Mouse (Mus musculus) forebrain, embryonic 13.5 days (tissue): ENCODE data around the gene Rfx2. TPM values are rescaled to one million over a fixed set of nuclear protein-coding genes. Genes with fewer than 3 reads are reported as not detected.

Experiments
- ATAC-seq: fragments of 200-750 bp; cut with Nextera tagmentation; 2 replicates; pipeline ENCODE4 v1.8.0; 2017
- H3K27ac ChIP-seq: fragments of 300-500 bp; sonication (generic); 2 replicates; pipeline ENCODE4 v1.5.1; 2015; ENCODE audit warnings: inconsistent platforms, mild to moderate bottlenecking, moderate library complexity
- H3K27me3 ChIP-seq: fragments of 300-500 bp; sonication (generic); 2 replicates; pipeline ENCODE4 v1.6.1; 2015; ENCODE audit warnings: mild to moderate bottlenecking, inconsistent platforms
- H3K36me3 ChIP-seq: fragments of 300-500 bp; sonication (generic); 2 replicates; pipeline ENCODE4 v1.6.1; 2015; ENCODE audit warnings: mild to moderate bottlenecking, inconsistent platforms; ENCODE audit not compliant: poor library complexity, severe bottlenecking
- H3K4me1 ChIP-seq: fragments of 300-500 bp; sonication (generic); 2 replicates; pipeline ENCODE4 v1.6.1; 2015; ENCODE audit warnings: inconsistent platforms
- H3K4me2 ChIP-seq: fragments of 300-500 bp; sonication (generic); 2 replicates; pipeline ENCODE4 v1.6.1; 2015; ENCODE audit warnings: inconsistent platforms, mild to moderate bottlenecking, moderate library complexity
- H3K4me3 ChIP-seq: fragments of 300-500 bp; sonication (generic); 2 replicates; pipeline ENCODE4 v1.5.1; 2015; ENCODE audit warnings: mild to moderate bottlenecking, inconsistent platforms
- H3K9ac ChIP-seq: fragments of 300-500 bp; sonication (generic); 2 replicates; pipeline ENCODE4 v1.6.1; 2015; ENCODE audit warnings: mild to moderate bottlenecking, inconsistent platforms
- H3K9me3 ChIP-seq: fragments of 300-500 bp; sonication (generic); replicated peaks from 2 replicates; pipeline ENCODE4 v1.6.1; 2016; ENCODE audit warnings: inconsistent platforms
- WGBS: fragments of 180-500 bp; shearing (Covaris S2); methylation state at CpG from one replicate; pipeline ENCODE4 v1.1.7; 2015; 5-methylcytosine and 5-hydroxymethylcytosine counted together
- polyA plus RNA-seq: library from polyadenylated mRNA; unstranded; fragments of >200 nt; fragmentation: Nextera tagmentation; extraction: Ambion mirVana; gene quantifications from 2 replicates; pipeline ENCODE4 v1.2.1, GENCODE M21; 2015

Gene Rfx2
- polyA plus RNA-seq, 1 experiment from 2014 or later = 5.8 TPM

DNA sequence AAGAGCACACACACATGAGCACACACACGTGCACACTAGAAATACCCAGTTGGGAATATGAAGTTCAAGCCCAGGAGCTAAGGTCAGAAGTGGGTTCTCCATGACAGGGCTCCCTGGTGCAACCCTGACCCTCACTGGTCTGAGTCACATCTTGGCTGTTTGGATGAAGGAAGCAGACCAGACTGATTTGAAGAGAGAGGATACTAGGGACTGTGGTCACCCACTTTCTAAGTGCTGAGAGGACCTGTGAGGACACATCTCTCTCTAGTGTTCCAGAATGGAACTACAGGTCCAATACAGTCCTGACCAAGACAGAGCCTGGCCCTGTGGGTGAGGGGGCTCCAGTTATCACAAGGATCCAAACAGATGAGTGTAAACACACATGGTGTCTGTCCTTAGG is 25.0 kb downstream of the Rfx2 start:
- peaks cover 4% of the 10 kb centered on the region; the same call in 1 of the 2 replicates for H3K36me3 ChIP-seq
- no peak overlapping the region for H3K9ac ChIP-seq
- 95% methylated on average over 1 of the region's 1 CpGs for WGBS
- no peak overlapping the region for H3K27ac ChIP-seq
- no peak for ATAC-seq
- no peak overlapping the region for H3K4me3 ChIP-seq
- H3K27me3 ChIP-seq = no peaks in the 10 kb centered on the region
- H3K4me2 ChIP-seq = no peak overlapping the region
- peaks cover 21% of the 10 kb centered on the region for H3K4me1 ChIP-seq
- H3K9me3 ChIP-seq = no peaks in the 10 kb centered on the region

DNA sequence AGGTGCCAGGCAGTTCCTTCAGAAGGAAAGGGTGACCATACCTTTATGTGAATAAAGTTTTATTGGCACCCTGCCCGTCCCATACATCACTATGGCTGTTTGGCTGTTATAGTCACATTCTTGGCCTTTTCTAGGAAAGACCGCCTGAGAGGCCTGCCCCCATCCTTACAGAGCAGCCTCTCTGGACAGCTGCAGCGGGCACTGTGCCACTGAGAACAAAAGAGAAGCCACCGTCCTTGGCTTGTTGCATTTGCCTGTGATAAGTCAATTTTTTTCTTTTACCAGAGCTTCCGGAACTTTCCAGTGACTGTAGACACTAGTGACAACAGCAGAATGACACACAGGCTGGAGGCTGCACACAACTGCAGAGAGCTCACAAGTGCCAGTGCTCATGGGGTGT is 25.9 kb downstream of the Rfx2 start:
- Histone ChIP-seq H3K4me1 (peaks cover 12% of the 10 kb centered on the region), H3K9me3 (no peaks in the 10 kb centered on the region), H3K36me3 (peaks cover 4% of the 10 kb centered on the region; the same call in 1 of the 2 replicates), H3K4me2 (no peak overlapping the region), H3K9ac (no peak overlapping the region), H3K4me3 (no peak overlapping the region), H3K27ac (no peak overlapping the region), H3K27me3 (no peaks in the 10 kb centered on the region)
- 77% methylated on average over 5 of the region's 5 CpGs for WGBS
- no peak for ATAC-seq

DNA sequence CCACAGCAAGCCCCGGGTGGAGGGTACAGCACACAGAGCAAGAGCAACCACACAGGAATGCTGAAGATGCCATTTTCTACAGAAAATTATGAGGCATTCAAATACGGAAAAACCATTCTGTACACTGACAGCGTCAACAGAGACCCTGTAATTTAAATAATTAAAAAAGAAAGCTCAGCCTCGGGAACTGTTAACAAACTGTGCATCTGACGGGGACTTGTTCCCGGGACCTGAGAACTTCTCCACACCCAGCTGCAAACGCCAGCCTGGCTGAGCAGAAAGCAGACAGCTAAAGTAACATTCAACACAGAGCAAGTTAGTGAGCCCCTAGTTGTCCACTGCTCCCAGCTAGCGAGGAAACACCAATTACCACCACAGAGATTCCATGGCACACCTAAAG is 28.7 kb downstream of the Rfx2 start:
- Histone ChIP-seq H3K27me3 (no peaks in the 10 kb centered on the region), H3K9ac (no peak overlapping the region), H3K4me1 (no peaks in the 10 kb centered on the region), H3K9me3 (no peaks in the 10 kb centered on the region), H3K36me3 (peaks cover 4% of the 10 kb centered on the region; the same call in 1 of the 2 replicates), H3K27ac (no peak overlapping the region), H3K4me3 (no peak overlapping the region), H3K4me2 (no peak overlapping the region)
- no peak for ATAC-seq
- 75% methylated on average over 8 of the region's 8 CpGs for WGBS

DNA sequence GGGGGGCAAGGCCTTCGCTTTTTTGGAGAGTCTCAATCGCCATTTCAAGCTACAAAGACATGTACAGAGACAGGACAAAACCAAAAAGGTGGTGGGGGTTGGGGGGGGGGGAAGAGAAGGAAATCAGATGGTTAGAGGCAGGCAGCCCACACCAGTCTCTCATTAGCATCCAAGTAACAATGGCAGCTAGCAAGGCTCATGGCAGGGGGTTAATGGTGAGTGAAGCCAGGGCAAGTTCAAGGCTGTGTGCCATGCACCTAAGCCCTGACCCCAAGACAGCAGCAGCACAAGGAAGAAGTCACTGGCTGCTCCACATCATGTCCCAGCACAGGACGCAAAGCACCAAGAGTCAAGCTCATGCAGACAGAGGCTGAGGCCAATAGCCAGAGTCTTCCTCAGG is 31.5 kb downstream of the Rfx2 start:
- H3K4me1 ChIP-seq = no peaks in the 10 kb centered on the region
- no peak for ATAC-seq
- H3K4me2 ChIP-seq = no peak overlapping the region
- no peak overlapping the region for H3K4me3 ChIP-seq
- no peak overlapping the region for H3K9ac ChIP-seq
- no peaks in the 10 kb centered on the region for H3K9me3 ChIP-seq
- H3K27ac ChIP-seq = no peak overlapping the region
- WGBS = 59% methylated on average over 3 of the region's 3 CpGs
- H3K36me3 ChIP-seq = peaks cover 4% of the 10 kb centered on the region; the same call in 1 of the 2 replicates
- H3K27me3 ChIP-seq = no peaks in the 10 kb centered on the region

DNA sequence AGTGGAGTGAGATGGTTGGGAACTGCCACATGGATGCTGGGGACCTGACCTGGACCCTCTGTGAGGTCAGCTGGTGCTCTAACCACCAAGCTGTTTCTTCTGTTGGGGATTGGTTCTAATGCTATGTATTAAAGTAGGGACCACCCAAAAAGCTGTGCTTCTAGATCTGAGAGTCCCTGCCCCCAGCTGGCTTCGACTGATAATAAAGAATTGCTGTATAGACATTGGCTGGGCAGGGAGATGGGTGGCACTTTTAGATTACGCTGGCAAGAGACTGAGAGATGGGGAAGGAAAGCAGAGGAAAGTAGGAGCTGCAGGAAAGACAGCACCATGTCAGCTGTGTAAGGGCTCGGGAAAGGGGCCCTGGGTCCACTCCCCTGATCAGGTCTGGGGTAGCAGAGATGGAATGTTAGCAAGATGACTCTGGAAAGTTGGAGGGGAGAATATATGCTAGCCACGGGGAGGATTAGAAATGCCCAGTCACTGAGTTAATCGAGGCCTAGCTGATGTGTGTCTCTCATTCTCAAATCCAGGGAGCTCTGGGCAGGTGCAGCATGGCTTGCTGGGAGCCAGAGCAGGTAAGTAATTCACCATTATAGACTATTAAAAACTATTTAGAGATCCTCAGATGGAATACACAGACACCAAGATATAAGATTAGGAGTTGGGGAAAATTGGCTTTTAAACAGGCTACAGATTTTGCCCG is 37.0 kb downstream of the Rfx2 start:
- H3K4me1 ChIP-seq = no peaks in the 10 kb centered on the region
- H3K9ac ChIP-seq = no peak overlapping the region
- no peaks in the 10 kb centered on the region for H3K27me3 ChIP-seq
- no peak overlapping the region for H3K27ac ChIP-seq
- ATAC-seq = no peak
- H3K9me3 ChIP-seq = no peaks in the 10 kb centered on the region
- H3K4me3 ChIP-seq = no peak overlapping the region
- H3K36me3 ChIP-seq = peaks cover 10% of the 10 kb centered on the region; the same call in 1 of the 2 replicates
- 66% methylated on average over 6 of the region's 6 CpGs for WGBS
- no peak overlapping the region for H3K4me2 ChIP-seq

DNA sequence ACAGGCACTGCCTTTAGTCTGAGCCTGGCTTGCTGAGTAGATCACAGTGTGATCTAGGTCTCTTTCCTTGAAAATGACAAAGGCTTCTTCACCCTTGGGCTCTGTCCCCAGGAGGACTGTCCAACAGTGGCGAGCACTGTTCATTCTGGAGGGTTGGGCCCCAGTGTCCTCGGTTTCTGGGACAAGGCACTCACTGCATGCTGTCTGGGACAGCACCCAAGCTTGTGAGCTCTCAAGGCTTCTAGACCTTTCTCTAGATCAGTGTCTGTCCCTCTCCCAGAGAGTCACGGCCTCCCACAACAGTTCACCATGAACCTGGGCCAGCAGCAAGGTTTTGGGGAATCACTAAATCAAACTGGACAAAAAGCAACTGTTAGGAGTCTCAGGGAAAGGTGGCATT is 38.2 kb downstream of the Rfx2 start:
- WGBS = 83% methylated on average over 3 of the region's 3 CpGs

DNA sequence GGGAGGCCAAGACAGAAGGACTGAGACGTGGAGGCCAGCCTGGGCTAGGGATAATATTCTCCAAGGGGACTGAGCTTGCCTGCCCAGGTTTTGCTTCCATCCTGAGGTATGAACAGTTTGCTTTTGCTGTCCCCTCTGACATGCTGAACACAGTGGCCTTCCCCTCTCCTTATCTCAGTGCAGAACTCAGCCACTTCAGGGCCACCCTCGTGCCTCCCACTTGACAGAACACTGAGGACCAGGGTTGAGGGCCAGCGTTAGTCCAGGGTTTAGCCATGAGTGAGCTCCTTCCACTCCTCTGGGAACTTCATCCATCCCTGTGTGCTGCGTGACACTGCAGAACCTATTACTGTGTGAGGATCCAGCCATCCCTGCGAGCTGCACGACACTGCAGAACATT is 41.5 kb downstream of the Rfx2 start:
- H3K36me3 ChIP-seq = peaks cover 21% of the 10 kb centered on the region
- H3K4me3 ChIP-seq = no peak overlapping the region
- H3K9ac ChIP-seq = no peak overlapping the region
- WGBS = 84% methylated on average over 6 of the region's 6 CpGs
- no peaks in the 10 kb centered on the region for H3K9me3 ChIP-seq
- H3K4me1 ChIP-seq = no peaks in the 10 kb centered on the region
- H3K4me2 ChIP-seq = no peak overlapping the region
- ATAC-seq = no peak
- H3K27me3 ChIP-seq = no peaks in the 10 kb centered on the region
- no peak overlapping the region for H3K27ac ChIP-seq

More for the DNA sequence above, 38.2 kb downstream of the Rfx2 start:
- peaks cover 10% of the 10 kb centered on the region; the same call in 1 of the 2 replicates for H3K36me3 ChIP-seq
- no peak overlapping the region for H3K4me2 ChIP-seq
- no peak overlapping the region for H3K4me3 ChIP-seq
- H3K27me3 ChIP-seq = no peaks in the 10 kb centered on the region
- H3K4me1 ChIP-seq = no peaks in the 10 kb centered on the region
- no peaks in the 10 kb centered on the region for H3K9me3 ChIP-seq
- H3K27ac ChIP-seq = no peak overlapping the region
- H3K9ac ChIP-seq = no peak overlapping the region
- no peak for ATAC-seq

DNA sequence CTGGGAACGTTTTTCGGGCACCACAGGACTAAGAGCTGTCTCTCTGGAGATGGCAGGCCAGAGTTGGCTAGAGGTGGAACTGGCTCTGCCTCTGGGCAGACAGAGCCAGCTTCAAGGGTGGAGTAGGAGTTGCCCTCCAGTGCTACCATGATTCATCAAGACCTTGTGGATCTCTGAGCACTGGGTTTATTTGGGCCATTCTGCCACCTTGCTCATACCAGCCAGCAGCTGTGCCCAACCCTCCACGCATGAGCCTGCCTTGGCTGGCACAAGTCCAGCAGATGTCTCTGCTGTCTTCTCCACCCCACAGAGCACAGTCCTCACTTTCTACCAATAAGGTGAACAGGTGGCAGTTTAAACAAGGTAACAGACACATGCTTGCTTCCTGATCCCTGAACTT is 41.9 kb downstream of the Rfx2 start:
- WGBS = 87% methylated on average over 3 of the region's 3 CpGs
- no peak overlapping the region for H3K27ac ChIP-seq
- peaks cover 25% of the 10 kb centered on the region for H3K36me3 ChIP-seq
- no peak overlapping the region for H3K4me3 ChIP-seq
- H3K9ac ChIP-seq = no peak overlapping the region
- no peak overlapping the region for H3K4me2 ChIP-seq
- ATAC-seq = no peak
- H3K27me3 ChIP-seq = no peaks in the 10 kb centered on the region
- H3K4me1 ChIP-seq = no peaks in the 10 kb centered on the region
- H3K9me3 ChIP-seq = no peaks in the 10 kb centered on the region

DNA sequence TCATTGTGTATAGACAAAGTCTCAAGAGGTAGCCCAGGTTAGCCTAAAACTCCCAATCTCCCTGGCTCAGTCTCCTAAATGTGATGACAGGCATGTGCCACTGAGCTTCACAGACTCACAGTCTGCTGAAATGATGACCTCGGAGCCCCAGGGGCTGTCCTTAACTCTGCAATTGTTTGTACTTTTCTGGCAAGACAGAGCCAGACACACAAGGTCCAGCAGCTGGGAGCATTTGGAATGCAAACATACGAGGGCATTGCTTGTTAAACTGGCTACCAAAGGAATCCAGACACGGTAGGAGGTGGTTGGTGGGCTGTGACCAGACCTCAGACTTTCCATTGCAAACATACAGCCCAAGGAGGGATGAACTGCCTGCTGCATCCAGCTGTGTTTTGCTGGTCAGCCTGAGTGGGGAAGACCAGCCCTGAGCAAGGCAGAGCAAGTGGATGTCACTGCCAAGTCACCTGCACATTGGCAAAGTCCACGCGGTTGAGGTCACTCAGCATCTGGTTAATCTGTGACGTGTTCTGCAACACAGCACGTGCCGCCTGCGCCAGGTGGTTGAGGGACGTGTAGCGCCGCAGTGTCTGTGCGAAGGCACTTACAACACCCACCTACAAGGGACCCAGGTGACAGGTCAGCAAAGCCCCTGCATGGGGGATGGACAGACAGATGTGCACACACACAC is 50.4 kb downstream of the Rfx2 start:
- Histone ChIP-seq H3K4me2 (no peak overlapping the region), H3K4me1 (no peaks in the 10 kb centered on the region), H3K4me3 (no peak overlapping the region), H3K36me3 (peaks cover 36% of the 10 kb centered on the region), H3K9me3 (no peaks in the 10 kb centered on the region), H3K9ac (no peak overlapping the region), H3K27me3 (no peaks in the 10 kb centered on the region), H3K27ac (no peak overlapping the region)
- WGBS = 90% methylated on average over 13 of the region's 13 CpGs
- no peak for ATAC-seq

DNA sequence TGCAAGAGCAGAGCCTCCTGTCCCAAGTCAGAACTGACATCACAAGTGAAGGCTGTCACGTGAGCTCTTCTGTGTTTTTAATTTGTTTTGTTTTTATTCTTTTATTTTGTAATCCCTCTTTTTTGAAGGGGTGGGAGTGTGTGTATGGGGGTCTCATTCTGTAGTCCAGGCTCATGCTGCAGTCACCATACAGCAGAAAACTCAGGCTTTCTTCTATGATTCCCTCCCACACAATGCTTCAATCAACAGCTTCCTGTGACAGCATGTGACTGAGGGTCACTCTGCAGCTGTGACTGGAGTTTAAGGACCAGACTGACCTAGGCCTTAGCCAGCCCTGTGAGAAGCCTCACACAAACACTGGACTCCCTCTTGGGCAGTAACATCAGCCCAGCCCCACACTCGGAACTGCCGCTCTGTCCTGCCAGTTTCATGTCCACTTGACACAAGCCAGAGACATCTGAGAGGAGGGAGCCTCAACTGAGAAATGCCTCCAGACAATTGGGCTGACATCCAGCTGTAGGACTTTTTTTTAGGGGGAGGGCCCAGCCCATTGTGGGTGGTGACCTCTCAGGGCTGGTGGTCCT is 51.9 kb downstream of the Rfx2 start:
- Histone ChIP-seq H3K4me2 (no peak overlapping the region), H3K4me3 (no peak overlapping the region), H3K4me1 (no peaks in the 10 kb centered on the region), H3K36me3 (peaks cover 23% of the 10 kb centered on the region), H3K27ac (no peak overlapping the region), H3K27me3 (no peaks in the 10 kb centered on the region), H3K9me3 (no peaks in the 10 kb centered on the region), H3K9ac (no peak overlapping the region)
- WGBS = 46% methylated on average over 3 of the region's 3 CpGs
- ATAC-seq = no peak

DNA sequence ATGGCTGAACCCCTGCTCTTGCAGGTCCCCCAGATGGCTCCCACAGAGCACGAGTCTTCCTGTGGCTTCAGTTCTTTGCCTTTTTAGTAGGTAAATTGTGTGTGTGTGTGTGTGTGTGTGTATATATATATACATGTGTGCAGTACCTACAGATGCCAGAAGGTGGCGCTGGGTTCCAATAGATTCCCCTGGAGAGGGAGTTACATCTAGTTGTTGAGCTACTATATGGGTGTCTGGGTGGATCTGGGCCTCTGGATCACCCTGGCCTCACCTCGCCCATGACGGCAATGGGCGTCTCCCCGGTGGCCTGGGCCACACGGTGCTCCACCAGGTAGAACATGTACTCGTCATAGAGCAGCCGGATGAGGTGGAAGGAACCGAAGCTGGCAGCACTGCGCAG is 53.2 kb downstream of the Rfx2 start:
- no peak for ATAC-seq
- no peak overlapping the region for H3K4me2 ChIP-seq
- H3K4me3 ChIP-seq = no peak overlapping the region
- H3K36me3 ChIP-seq = peaks cover 18% of the 10 kb centered on the region
- H3K9me3 ChIP-seq = no peaks in the 10 kb centered on the region
- H3K9ac ChIP-seq = no peak overlapping the region
- H3K4me1 ChIP-seq = no peaks in the 10 kb centered on the region
- WGBS = 97% methylated on average over 11 of the region's 11 CpGs
- no peaks in the 10 kb centered on the region for H3K27me3 ChIP-seq
- no peak overlapping the region for H3K27ac ChIP-seq

DNA sequence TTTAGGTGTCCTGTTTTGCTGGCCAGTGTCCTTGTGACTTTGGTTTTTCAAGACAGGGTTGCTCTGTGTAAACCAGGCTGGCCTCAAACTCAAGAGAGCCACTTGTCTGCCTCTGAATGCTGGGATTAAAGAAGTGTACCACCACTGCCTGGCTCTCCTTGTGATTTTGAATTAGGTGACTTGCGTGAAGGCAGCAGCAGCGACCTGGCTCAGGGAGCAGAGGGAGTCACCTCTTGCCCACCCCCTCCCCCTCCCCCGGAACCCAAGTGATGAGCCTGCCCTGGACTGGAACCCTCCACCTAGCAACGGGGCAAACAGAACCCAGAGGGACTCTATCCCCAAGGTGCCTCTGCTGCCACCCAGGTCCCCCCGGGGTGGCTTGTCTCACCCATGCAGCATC is 60.9 kb downstream of the Rfx2 start, which contains the start of gene Prr22:
TSS of gene Prr22 (plus strand) at position 301 of the 400 bp plus-strand sequence.
- 91% methylated on average over 5 of the region's 5 CpGs for WGBS
- H3K27ac ChIP-seq = no peak within 1 kb of the TSS
- H3K4me1 ChIP-seq = peaks cover 6% of the 10 kb centered on the region
- no peak within 1 kb of the TSS for H3K4me3 ChIP-seq
- no peak within 1 kb of the TSS for H3K4me2 ChIP-seq
- no peak for ATAC-seq
- H3K9ac ChIP-seq = no peak within 1 kb of the TSS
- no peaks in the 10 kb centered on the region for H3K9me3 ChIP-seq
- H3K36me3 ChIP-seq = peaks cover 52% of the 10 kb centered on the region
- no peaks in the 10 kb centered on the region for H3K27me3 ChIP-seq
